Mouse (Mus musculus): Measurements from ENCODE around the gene Trpd52l3.

DNA sequence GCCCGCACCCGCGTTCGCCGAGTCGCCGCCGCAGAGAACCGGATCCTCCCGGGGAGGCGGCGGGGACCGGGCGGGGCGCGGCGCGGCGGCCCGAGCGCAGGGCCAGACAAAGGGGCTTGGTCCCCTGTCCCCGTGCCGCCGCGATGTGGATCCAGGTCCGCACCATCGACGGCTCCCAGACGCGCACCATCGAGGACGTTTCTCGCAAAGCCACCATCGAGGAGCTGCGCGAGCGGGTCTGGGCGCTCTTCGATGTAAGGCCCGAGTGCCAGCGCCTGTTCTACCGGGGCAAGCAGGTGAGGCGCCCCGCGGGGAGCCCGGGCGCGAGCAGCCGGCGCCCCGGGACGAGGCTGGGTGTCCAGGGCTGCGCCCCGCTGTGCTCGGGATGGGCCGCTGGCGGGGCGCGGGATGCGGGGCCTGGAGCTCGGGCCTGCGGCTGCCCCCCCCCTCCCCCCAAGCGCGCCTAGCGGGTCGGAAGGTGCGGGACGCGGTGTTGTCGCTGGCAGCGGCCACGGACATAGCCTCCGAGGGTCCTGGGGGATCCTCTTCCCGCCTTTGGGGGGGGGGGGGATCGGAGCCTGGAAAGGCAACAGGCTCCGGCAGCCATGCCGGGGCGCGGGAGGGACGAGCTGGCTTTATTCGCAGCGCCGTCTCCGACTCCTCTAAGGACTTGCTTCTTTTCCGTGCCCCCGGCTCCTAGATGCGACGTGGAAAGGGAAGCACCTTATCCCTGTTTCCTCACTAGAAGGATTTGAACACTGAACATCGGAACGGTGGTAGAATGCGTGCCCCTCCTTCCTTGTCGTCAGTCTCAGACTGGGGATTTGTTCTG lies 27.3 kb downstream of the Trpd52l3 start:
- TF ChIP-seq HCFC1 (IDR thresholded peaks at IDR 0.05; ENCODE audit: borderline replicate concordance, insufficient read depth, low read length) (no peak), CHD2 (IDR thresholded peaks at IDR 0.05; ENCODE audit: low read depth, low read length) (no peak)
